Mouse (Mus musculus) limb, embryonic 11.5 days (tissue): Measurements from ENCODE around the gene Tyro3. TPM values are rescaled to one million over a fixed set of nuclear protein-coding genes. Genes with fewer than 3 reads are reported as not detected.
A peak's percentile ranks its signal among the peaks of the same experiment; 100 is the strongest.

Source experiments
- ATAC-seq: fragments of 200-750 bp; cut with Nextera tagmentation; 2 replicates; pipeline ENCODE4 v1.8.0; 2017; ENCODE audit warnings: low read depth; ENCODE audit not compliant: insufficient number of reproducible peaks, low FRiP score, low TSS enrichment
- DNase-seq: peaks from one replicate; pipeline ENCODE4 v3.0.0-alpha.2; 2015; ENCODE audit warnings: low spot score
- H3K27ac ChIP-seq: fragments of 300-500 bp; sonication (generic); replicated peaks from 2 replicates; pipeline ENCODE4 v1.5.1; 2014; ENCODE audit warnings: low read depth, mild to moderate bottlenecking, low read length
- H3K27me3 ChIP-seq: fragments of 300-500 bp; sonication (generic); 2 replicates; pipeline ENCODE4 v1.6.1; 2014; ENCODE audit warnings: mild to moderate bottlenecking, low read length, mixed read lengths; ENCODE audit not compliant: control insufficient read depth, insufficient read depth
- H3K36me3 ChIP-seq: fragments of 300-500 bp; sonication (generic); 2 replicates; pipeline ENCODE4 v1.6.1; 2014; ENCODE audit warnings: mild to moderate bottlenecking, low read length, moderate library complexity, mixed read lengths; ENCODE audit not compliant: control insufficient read depth, insufficient read depth
- H3K4me1 ChIP-seq: fragments of 300-500 bp; sonication (generic); 2 replicates; pipeline ENCODE4 v1.6.1; 2014; ENCODE audit warnings: low read length, mixed read lengths; ENCODE audit not compliant: control insufficient read depth, insufficient read depth
- H3K4me2 ChIP-seq: fragments of 300-500 bp; sonication (generic); 2 replicates; pipeline ENCODE4 v1.6.1; 2014; ENCODE audit warnings: low read depth, mild to moderate bottlenecking, moderate library complexity; ENCODE audit not compliant: severe bottlenecking
- H3K4me3 ChIP-seq: fragments of 300-500 bp; sonication (generic); 2 replicates; pipeline ENCODE4 v1.5.1; 2014; ENCODE audit warnings: low read depth, low read length
- H3K9ac ChIP-seq: fragments of 300-500 bp; sonication (generic); 2 replicates; pipeline ENCODE4 v1.6.1; 2014; ENCODE audit warnings: mild to moderate bottlenecking, low read length
- H3K9me3 ChIP-seq: fragments of 300-500 bp; sonication (generic); 2 replicates; pipeline ENCODE4 v1.6.1; 2016; ENCODE audit warnings: low read length; ENCODE audit not compliant: control insufficient read depth
- WGBS: fragments of 180-500 bp; shearing (Covaris S2); extraction: QIAGEN DNeasy Blood & Tissue Kit; methylation state at CpG from one replicate; pipeline ENCODE4 v1.1.7; 2014; 5-methylcytosine and 5-hydroxymethylcytosine counted together
- polyA plus RNA-seq: library from polyadenylated mRNA; unstranded; fragments of >200 nt; fragmentation: Nextera tagmentation; extraction: Ambion mirVana; gene quantifications from 2 replicates; pipeline ENCODE4 v1.2.1, GENCODE M21; 2014

The Tyro3 gene
- polyA plus RNA-seq, 1 experiment from 2014 or later, result 27.0 TPM

DNA sequence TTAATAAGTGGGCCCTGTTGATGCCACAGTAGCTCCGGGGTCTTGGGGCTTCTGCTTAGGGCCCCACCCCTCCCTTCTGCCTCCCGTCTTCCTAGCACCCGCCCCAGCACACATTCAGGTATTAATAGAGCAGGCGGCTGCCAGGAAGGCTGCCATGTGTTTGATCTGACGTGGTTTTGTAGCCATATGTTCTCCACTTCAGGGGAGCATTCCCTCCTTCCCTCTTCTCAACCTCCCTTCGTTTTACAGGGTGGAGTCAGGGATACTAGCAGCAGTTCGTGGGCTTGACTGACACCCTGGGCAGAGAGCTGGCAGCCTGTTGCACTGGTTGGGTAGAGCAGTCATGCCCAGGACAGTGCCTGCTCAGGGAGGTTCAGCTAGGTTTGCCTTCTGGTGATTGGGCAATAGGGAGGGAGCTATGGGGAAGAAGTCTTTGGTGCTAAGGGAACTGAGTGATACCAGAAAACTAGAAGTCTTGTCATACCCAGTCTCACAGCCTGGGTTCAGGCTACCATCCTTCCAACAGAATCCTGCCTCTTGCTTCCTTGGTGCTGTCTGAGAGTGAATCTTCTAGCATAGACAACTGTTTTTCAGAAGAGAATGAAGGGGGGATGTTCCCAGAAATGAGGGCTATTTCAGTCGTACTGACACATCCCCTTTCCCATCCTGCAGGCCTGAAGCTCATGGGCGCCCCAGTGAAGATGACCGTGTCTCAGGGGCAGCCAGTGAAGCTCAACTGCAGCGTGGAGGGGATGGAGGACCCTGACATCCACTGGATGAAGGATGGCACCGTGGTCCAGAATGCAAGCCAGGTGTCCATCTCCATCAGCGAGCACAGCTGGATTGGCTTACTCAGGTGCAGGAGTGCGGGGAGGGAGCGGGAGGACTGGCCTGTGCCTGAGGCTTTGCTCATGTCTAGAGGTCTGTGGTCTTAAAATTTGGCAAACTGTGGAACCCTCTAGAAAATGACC is 3.6 kb downstream of the Tyro3 start:
- DNase-seq, result no peak
- H3K4me3 ChIP-seq, result peak overlapping the region; percentile 88
- peaks cover 2% of the 10 kb centered on the region; the same call in 1 of the 2 replicates for H3K36me3 ChIP-seq
- ATAC-seq, result no peak
- WGBS, result 51% methylated on average over 15 of the region's 15 CpGs
- H3K4me1 ChIP-seq, result peaks cover 17% of the 10 kb centered on the region
- peaks cover 9% of the 10 kb centered on the region; the same call in 1 of the 2 replicates for H3K27me3 ChIP-seq
- H3K27ac ChIP-seq, result no peak overlapping the region
- H3K4me2 ChIP-seq, result peak overlapping the region; percentile 86
- H3K9me3 ChIP-seq, result no peaks in the 10 kb centered on the region
- H3K9ac ChIP-seq, result peak overlapping the region; percentile 95; the same call in 1 of the 2 replicates

DNA sequence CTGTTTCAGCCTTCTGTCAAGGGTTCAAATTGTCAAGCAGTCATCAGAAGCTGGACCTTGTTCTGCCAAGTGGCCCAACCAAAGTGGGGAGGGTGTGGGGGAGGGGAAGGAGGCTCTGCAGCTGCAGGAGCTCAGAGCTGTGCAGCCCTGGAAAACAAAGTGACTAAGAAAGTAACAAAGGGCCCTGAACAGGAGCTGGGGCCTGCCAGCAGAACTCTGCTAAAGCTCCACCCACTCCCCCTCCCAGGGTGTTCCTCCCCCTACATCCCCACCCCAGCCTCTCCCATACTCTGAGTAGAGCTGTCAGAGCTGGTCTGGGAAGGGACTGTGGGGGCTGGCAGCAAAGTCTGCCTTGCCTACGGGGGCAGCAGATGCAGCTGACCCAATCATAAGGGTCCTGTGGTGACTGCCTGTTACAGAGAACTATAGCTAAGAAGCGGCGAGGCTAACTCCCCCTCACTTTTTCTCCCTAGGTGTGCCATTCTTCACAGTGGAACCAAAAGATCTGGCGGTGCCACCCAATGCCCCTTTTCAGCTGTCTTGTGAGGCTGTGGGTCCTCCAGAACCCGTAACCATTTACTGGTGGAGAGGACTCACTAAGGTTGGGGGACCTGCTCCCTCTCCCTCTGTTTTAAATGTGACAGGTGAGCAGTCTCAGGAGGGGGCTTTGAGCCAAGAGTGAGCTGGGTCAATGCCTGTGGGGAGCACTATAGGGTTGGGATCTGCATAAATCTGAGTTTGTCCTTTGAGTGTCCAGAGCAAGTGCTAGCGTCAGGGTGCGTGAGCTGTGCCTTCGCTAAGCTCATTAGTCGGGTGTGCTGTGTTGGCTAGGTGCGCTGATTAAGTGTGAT is 5.5 kb downstream of the Tyro3 start:
- Histone ChIP-seq H3K9me3 (no peaks in the 10 kb centered on the region), H3K9ac (no peak overlapping the region), H3K27me3 (peaks cover 4% of the 10 kb centered on the region; the same call in 1 of the 2 replicates), H3K4me1 (peaks cover 17% of the 10 kb centered on the region), H3K4me3 (no peak overlapping the region), H3K4me2 (no peak overlapping the region), H3K27ac (peak overlapping the region; percentile 40; the same call in 1 of the 2 replicates), H3K36me3 (peaks cover 2% of the 10 kb centered on the region; the same call in 1 of the 2 replicates)
- WGBS, result 45% methylated on average over 10 of the region's 10 CpGs
- DNase-seq, result peak; percentile 53
- ATAC-seq, result 0 out of 2 replicates have a peak, but pooled peaks have one; percentile 52

DNA sequence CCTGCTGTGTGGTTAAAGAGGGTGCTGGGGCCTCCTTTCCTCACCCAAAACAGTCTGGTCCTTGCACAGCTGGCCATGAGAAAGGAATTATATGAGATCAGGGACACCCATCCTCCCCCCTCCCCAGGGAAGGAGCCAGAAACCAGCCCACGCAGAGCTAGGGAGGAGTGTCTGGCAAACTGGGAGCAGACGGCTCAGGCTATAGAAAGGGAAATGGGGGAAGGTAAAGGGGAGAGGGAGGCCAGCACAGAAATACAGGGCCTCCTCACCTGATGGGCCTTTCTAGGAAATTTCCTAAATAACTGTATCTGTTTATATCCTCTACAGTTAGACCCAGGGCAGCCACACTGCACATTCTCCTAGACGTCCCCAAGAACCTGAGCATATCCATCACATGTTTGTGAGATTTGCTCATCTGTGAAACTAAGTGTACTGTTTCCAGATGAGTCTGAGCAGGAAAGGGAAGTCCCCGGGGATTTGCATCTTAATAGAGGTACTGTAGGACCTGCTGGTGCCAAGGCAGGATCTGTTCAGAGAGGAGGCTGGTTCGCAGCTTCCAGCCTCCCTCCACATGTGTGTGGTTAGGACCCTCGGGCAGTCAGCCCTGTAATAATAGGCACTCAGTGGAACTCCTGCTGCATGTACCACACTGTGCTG is 6.2 kb downstream of the Tyro3 start:
- no peak overlapping the region for H3K4me3 ChIP-seq
- 46% methylated on average over 6 of the region's 6 CpGs for WGBS
- no peak overlapping the region for H3K4me2 ChIP-seq
- no peak overlapping the region for H3K9ac ChIP-seq
- H3K36me3 ChIP-seq, result peaks cover 2% of the 10 kb centered on the region; the same call in 1 of the 2 replicates
- ATAC-seq (no peak), DNase-seq (no peak)
- H3K27me3 ChIP-seq, result no peaks in the 10 kb centered on the region
- H3K9me3 ChIP-seq, result no peaks in the 10 kb centered on the region
- peaks cover 17% of the 10 kb centered on the region for H3K4me1 ChIP-seq
- H3K27ac ChIP-seq, result no peak overlapping the region

DNA sequence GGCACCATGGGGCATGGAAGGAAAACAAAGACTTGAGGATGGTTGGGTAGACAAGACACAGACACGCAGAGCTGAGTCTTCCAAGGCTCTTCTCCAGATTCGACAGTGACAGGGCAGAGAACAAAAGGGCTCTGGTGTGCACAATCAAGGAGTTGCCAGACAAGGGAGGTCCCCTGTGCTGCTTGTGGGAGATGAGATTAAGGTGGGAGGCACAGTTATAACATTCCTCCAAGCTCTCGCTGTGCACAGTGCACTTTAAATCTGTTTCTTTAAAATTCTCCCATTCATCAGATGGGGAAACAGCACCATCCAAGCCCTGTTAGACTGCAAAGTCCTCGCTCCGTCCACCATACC is 6.7 kb downstream of the Tyro3 start:
- Histone ChIP-seq H3K27me3 (no peaks in the 10 kb centered on the region), H3K4me1 (peaks cover 17% of the 10 kb centered on the region), H3K4me2 (no peak overlapping the region), H3K4me3 (no peak overlapping the region), H3K27ac (no peak overlapping the region), H3K36me3 (peaks cover 2% of the 10 kb centered on the region; the same call in 1 of the 2 replicates), H3K9me3 (no peaks in the 10 kb centered on the region), H3K9ac (no peak overlapping the region)
- WGBS, result 63% methylated on average over 5 of the region's 5 CpGs
- DNase-seq, result no peak
- ATAC-seq, result no peak

- no peak overlapping the region for H3K4me3 ChIP-seq
Measured at GRCm38 (mm10) chr2:119804776-119805175, 7.2 kb downstream of the Tyro3 start.

DNA sequence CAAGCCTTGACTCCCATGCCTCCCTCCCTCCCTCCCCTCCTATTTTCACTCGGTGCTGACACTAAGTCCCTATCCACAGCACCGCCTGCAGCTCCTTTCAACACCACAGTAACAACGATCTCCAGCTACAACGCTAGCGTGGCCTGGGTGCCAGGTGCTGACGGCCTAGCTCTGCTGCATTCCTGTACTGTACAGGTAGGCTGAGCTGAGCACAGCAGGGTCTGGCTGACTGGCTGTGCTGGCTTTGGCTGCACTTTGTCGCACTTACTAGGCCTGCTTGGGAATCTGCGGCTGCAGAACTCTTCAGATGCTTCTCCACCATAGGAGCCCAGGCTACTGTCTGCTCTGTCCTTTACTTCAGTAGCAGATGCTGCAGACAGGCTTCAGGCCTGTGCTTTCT is 8.0 kb downstream of the Tyro3 start:
- Histone ChIP-seq H3K4me2 (no peak overlapping the region), H3K9me3 (no peaks in the 10 kb centered on the region), H3K27ac (no peak overlapping the region), H3K4me1 (peaks cover 17% of the 10 kb centered on the region), H3K4me3 (no peak overlapping the region), H3K36me3 (peaks cover 2% of the 10 kb centered on the region; the same call in 1 of the 2 replicates), H3K9ac (no peak overlapping the region), H3K27me3 (no peaks in the 10 kb centered on the region)
- WGBS, result 56% methylated on average over 8 of the region's 8 CpGs
- no peak for DNase-seq
- ATAC-seq, result no peak

More at GRCm38 (mm10) chr2:119804776-119805175, 7.2 kb downstream of the Tyro3 start:
- H3K9ac ChIP-seq, result no peak overlapping the region
- no peak overlapping the region for H3K27ac ChIP-seq
- H3K9me3 ChIP-seq, result no peaks in the 10 kb centered on the region
- H3K27me3 ChIP-seq, result no peaks in the 10 kb centered on the region
- WGBS, result 56% methylated on average over 9 of the region's 9 CpGs
- H3K4me2 ChIP-seq, result no peak overlapping the region
- peaks cover 2% of the 10 kb centered on the region; the same call in 1 of the 2 replicates for H3K36me3 ChIP-seq
- ATAC-seq (no peak), DNase-seq (no peak)
- peaks cover 17% of the 10 kb centered on the region for H3K4me1 ChIP-seq

GRCm38 (mm10) chr2:119808438-119808837 is 10.9 kb downstream of the Tyro3 start:
- no peak for ATAC-seq
- H3K9me3 ChIP-seq, result no peaks in the 10 kb centered on the region
- peaks cover 1% of the 10 kb centered on the region; the same call in 1 of the 2 replicates for H3K36me3 ChIP-seq
- no peak overlapping the region for H3K27ac ChIP-seq
- no peaks in the 10 kb centered on the region for H3K27me3 ChIP-seq
- 0 out of 2 replicates have a peak, but pooled peaks cover 5% of the 10 kb centered on the region for H3K4me1 ChIP-seq
- H3K9ac ChIP-seq, result no peak overlapping the region
- no peak overlapping the region for H3K4me2 ChIP-seq
- WGBS, result 19% methylated on average over 4 of the region's 4 CpGs
- no peak overlapping the region for H3K4me3 ChIP-seq
- no peak for DNase-seq
